Mouse (Mus musculus) forebrain, embryonic 11.5 days (tissue): ENCODE results near the gene Tnfsf13b. TPM values are rescaled to one million over a fixed set of nuclear protein-coding genes. Genes with fewer than 3 reads are reported as not detected.

ENCODE experiments used
- ATAC-seq: fragments of 200-750 bp; cut with Nextera tagmentation; replicated peaks from 2 replicates; pipeline ENCODE4 v1.8.0; 2017; ENCODE audit warnings: moderate TSS enrichment; ENCODE audit not compliant: low FRiP score
- DNase-seq: peaks from one replicate; pipeline ENCODE4 v3.0.0-alpha.2; 2017; ENCODE audit warnings: low spot score
- H3K27ac ChIP-seq: fragments of 300-500 bp; sonication (generic); 2 replicates; pipeline ENCODE4 v1.5.1; 2014; ENCODE audit warnings: low read depth, low read length
- H3K27me3 ChIP-seq: fragments of 300-500 bp; sonication (generic); 2 replicates; pipeline ENCODE4 v1.6.1; 2014; ENCODE audit warnings: mild to moderate bottlenecking, low read length, mixed read lengths; ENCODE audit not compliant: control insufficient read depth, insufficient read depth
- H3K36me3 ChIP-seq: fragments of 300-500 bp; sonication (generic); 2 replicates; pipeline ENCODE4 v1.6.1; 2014; ENCODE audit warnings: mild to moderate bottlenecking, low read length, moderate library complexity, mixed read lengths; ENCODE audit not compliant: control insufficient read depth, insufficient read depth
- H3K4me1 ChIP-seq: fragments of 300-500 bp; sonication (generic); replicated peaks from 2 replicates; pipeline ENCODE4 v1.6.1; 2014; ENCODE audit warnings: low read length, mixed read lengths; ENCODE audit not compliant: control insufficient read depth, insufficient read depth
- H3K4me2 ChIP-seq: fragments of 300-500 bp; sonication (generic); 2 replicates; pipeline ENCODE4 v1.6.1; 2014; ENCODE audit warnings: low read depth, mild to moderate bottlenecking, low read length, moderate library complexity, mixed read lengths; ENCODE audit not compliant: severe bottlenecking
- H3K4me3 ChIP-seq: fragments of 300-500 bp; sonication (generic); 2 replicates; pipeline ENCODE4 v1.5.1; 2014; ENCODE audit warnings: low read depth, low read length
- H3K9ac ChIP-seq: fragments of 300-500 bp; sonication (generic); 2 replicates; pipeline ENCODE4 v1.6.1; 2014; ENCODE audit warnings: low read length
- H3K9me3 ChIP-seq: fragments of 300-500 bp; sonication (generic); 2 replicates; pipeline ENCODE4 v1.6.1; 2016; ENCODE audit warnings: low read length, mixed read lengths; ENCODE audit not compliant: control insufficient read depth
- WGBS: fragments of 180-500 bp; shearing (Covaris S2); extraction: QIAGEN DNeasy Blood & Tissue Kit; methylation state at CpG from one replicate; pipeline ENCODE4 v1.1.7; 2014; 5-methylcytosine and 5-hydroxymethylcytosine counted together
- polyA plus RNA-seq: library from polyadenylated mRNA; unstranded; fragments of >200 nt; fragmentation: Nextera tagmentation; extraction: Ambion mirVana; gene quantifications from 2 replicates; pipeline ENCODE4 v1.2.1, GENCODE M21; 2014

The Tnfsf13b gene
- polyA plus RNA-seq, 1 experiment from 2014 or later = 0.37 TPM

GRCm38 (mm10) chr8:10066906-10067305 is 60.6 kb downstream of the Tnfsf13b start:
- no peak overlapping the region for H3K27ac ChIP-seq
- H3K4me1 ChIP-seq = no peaks in the 10 kb centered on the region
- H3K9ac ChIP-seq = no peak overlapping the region
- ATAC-seq (no peak), DNase-seq (no peak)
- no peaks in the 10 kb centered on the region for H3K36me3 ChIP-seq
- H3K9me3 ChIP-seq = no peaks in the 10 kb centered on the region
- 91% methylated on average over 11 of the region's 11 CpGs for WGBS
- H3K4me3 ChIP-seq = no peak overlapping the region
- no peak overlapping the region for H3K4me2 ChIP-seq
- H3K27me3 ChIP-seq = no peaks in the 10 kb centered on the region

GRCm38 (mm10) chr8:10067775-10068174 is 61.5 kb downstream of the Tnfsf13b start:
- ATAC-seq = no peak
- no peak for DNase-seq
- Histone ChIP-seq H3K27me3 (no peaks in the 10 kb centered on the region), H3K4me3 (no peak overlapping the region), H3K4me1 (no peaks in the 10 kb centered on the region), H3K36me3 (no peaks in the 10 kb centered on the region), H3K27ac (no peak overlapping the region), H3K9me3 (no peaks in the 10 kb centered on the region), H3K9ac (no peak overlapping the region), H3K4me2 (no peak overlapping the region)
- 92% methylated on average over 7 of the region's 7 CpGs for WGBS

DNA sequence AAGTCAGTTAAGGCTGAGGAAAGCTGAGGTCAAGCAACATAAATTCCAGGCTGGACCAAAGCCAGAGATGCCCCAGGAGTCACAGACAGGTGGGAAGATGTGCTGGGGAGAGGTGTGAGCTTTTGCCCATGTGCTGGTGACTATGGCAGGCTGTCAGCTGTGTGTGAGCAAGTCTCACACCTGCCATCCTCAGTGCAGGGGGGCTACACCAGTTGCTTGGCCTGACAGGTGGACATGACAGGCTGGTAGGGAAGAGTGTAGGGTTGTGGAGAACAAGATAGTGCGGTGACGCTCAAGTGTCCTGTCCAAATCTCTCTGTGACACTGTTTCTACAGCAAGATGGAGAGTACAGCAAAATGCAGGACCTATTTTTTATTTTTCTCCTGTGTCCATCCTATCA is 66.1 kb downstream of the Tnfsf13b start:
- H3K4me3 ChIP-seq = no peak overlapping the region
- H3K4me1 ChIP-seq = no peaks in the 10 kb centered on the region
- no peak for DNase-seq
- no peak overlapping the region for H3K9ac ChIP-seq
- H3K4me2 ChIP-seq = no peak overlapping the region
- ATAC-seq = no peak
- no peaks in the 10 kb centered on the region for H3K27me3 ChIP-seq
- 88% methylated on average over 2 of the region's 2 CpGs for whole genome bisulfite sequencing
- no peak overlapping the region for H3K27ac ChIP-seq
- no peaks in the 10 kb centered on the region for H3K9me3 ChIP-seq
- H3K36me3 ChIP-seq = no peaks in the 10 kb centered on the region

Other genes with a start within 250 kb of the Tnfsf13b start
- 3.2 and 3.4 TPM in 2 replicates for gene Fam155a, start 235.3 kb upstream of the Tnfsf13b start, polyA plus RNA-seq
- not detected in 2 replicates for gene Gm10217, start 142.2 kb upstream of the Tnfsf13b start, polyA plus RNA-seq
- 10.0 and 11.5 TPM in 2 replicates for gene Lig4, start 28.8 kb upstream of the Tnfsf13b start, polyA plus RNA-seq
- gene Abhd13, start 28.8 kb upstream of the Tnfsf13b start, polyA plus RNA-seq = 20.5 and 23.1 TPM in 2 replicates
- 1.3 and 1.6 TPM in 2 replicates for gene Myo16, start 147.4 kb downstream of the Tnfsf13b start, polyA plus RNA-seq